In the genomic region with DNA sequence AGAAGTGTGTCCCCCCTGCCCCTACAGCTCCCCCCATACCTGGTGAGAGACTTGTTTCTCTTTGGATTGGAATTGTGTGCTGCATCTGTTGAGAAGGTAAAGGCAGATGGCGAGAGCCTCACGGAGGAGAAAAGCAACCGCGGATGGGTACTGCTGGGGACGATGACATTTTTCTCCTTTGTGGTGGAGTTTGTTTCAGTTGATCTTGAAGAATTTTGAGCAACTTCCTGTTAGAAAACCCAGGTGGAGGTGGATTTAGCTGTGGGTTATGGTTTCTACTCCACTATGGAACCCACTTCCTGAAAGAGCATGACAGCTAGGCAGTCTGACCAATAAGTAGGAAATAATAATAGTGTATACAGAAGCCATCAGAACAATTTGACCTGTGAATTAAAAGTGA, we compare ENCODE assay signal across 23 mouse cellular contexts. TPM values are rescaled to one million over a fixed set of nuclear protein-coding genes. Genes with fewer than 3 reads are reported as not detected.
DNase-seq lines count a peak whose midpoint lies in the region; ATAC-seq and TF ChIP-seq lines count a peak whose summit lies in the region.
"Had no signal": no experiment of that assay in that cellular context is flagged by ENCODE, and none has a peak within 500 bp of the region (broad histone marks: within the 10 kb centered on the region; RNA-seq: fewer than 3 reads in every experiment).

No protein-coding gene starts in this region.

- WGBS in heart, postnatal 0 days: 89% methylated on average over 5 of the region's 5 CpGs
- 3% methylated on average over 5 of the region's 5 CpGs for WGBS in bone marrow, adult 2 months
- 92% methylated on average over 5 of the region's 5 CpGs for WGBS in hindbrain, embryonic 11.5 days
- WGBS in forebrain, embryonic 11.5 days: 91% methylated on average over 5 of the region's 5 CpGs
- 92% methylated on average over 5 of the region's 5 CpGs for WGBS in forebrain, embryonic 13.5 days

- no peak for TF ChIP-seq CTCF in heart, postnatal 0 days (IDR thresholded peaks at IDR 0.05; ENCODE audit: low read depth)
- no peak for TF ChIP-seq CTCF in bone marrow, adult 2 months (IDR thresholded peaks at IDR 0.05; ENCODE audit: control insufficient read depth, insufficient read depth, low read length)

- H3K27me3 ChIP-seq in heart, postnatal 0 days (ENCODE audit: control insufficient read depth, insufficient read depth, low read length): no peaks in the 10 kb centered on the region
- no peaks in the 10 kb centered on the region for H3K27me3 ChIP-seq in hindbrain, embryonic 11.5 days (ENCODE audit: control insufficient read depth, insufficient read depth, low read length)
- no peaks in the 10 kb centered on the region for H3K27me3 ChIP-seq in forebrain, embryonic 11.5 days (ENCODE audit: control insufficient read depth, insufficient read depth, low read length)
- no peaks in the 10 kb centered on the region for H3K27me3 ChIP-seq in forebrain, embryonic 13.5 days
- H3K27me3 ChIP-seq: embryonic facial prominence, embryonic 13.5 days; heart, embryonic 13.5 days had no signal

- TF ChIP-seq POLR2A in bone marrow, adult 2 months (IDR thresholded peaks at IDR 0.05; ENCODE audit: borderline replicate concordance, control insufficient read depth, low read depth, low read length): no peak

- peaks cover 3% of the 10 kb centered on the region; the same call in 1 of the 2 replicates for H3K4me1 ChIP-seq in heart, postnatal 0 days (ENCODE audit: control insufficient read depth, insufficient read depth)
- peaks cover 12% of the 10 kb centered on the region; the same call in 1 of the 2 replicates for H3K4me1 ChIP-seq in bone marrow, adult 2 months (ENCODE audit: control insufficient read depth, insufficient read depth, low read length)
- H3K4me1 ChIP-seq in hindbrain, embryonic 11.5 days (replicated peaks; ENCODE audit: control insufficient read depth, insufficient read depth, low read length): no peaks in the 10 kb centered on the region
- no peaks in the 10 kb centered on the region for H3K4me1 ChIP-seq in forebrain, embryonic 11.5 days (replicated peaks; ENCODE audit: control insufficient read depth, insufficient read depth, low read length)
- H3K4me1 ChIP-seq in forebrain, embryonic 13.5 days: no peaks in the 10 kb centered on the region

- no peaks in the 10 kb centered on the region for H3K9me3 ChIP-seq in heart, postnatal 0 days (replicated peaks; ENCODE audit: control insufficient read depth, low read length)
- H3K9me3 ChIP-seq in hindbrain, embryonic 11.5 days (ENCODE audit: control insufficient read depth, low read length): no peaks in the 10 kb centered on the region
- H3K9me3 ChIP-seq in forebrain, embryonic 11.5 days (ENCODE audit: control insufficient read depth, low read length): no peaks in the 10 kb centered on the region
- H3K9me3 ChIP-seq in forebrain, embryonic 13.5 days (replicated peaks): no peaks in the 10 kb centered on the region
- H3K9me3 ChIP-seq: embryonic facial prominence, embryonic 13.5 days; heart, embryonic 13.5 days; hindbrain, embryonic 10.5 days; limb, embryonic 10.5 days had no signal

- no peaks in the 10 kb centered on the region for H3K36me3 ChIP-seq in heart, postnatal 0 days (replicated peaks; ENCODE audit: control insufficient read depth, insufficient read depth, low read length)
- no peaks in the 10 kb centered on the region for H3K36me3 ChIP-seq in hindbrain, embryonic 11.5 days (ENCODE audit: control insufficient read depth, insufficient read depth, low read length)
- H3K36me3 ChIP-seq in forebrain, embryonic 11.5 days (ENCODE audit: control insufficient read depth, insufficient read depth, low read length): no peaks in the 10 kb centered on the region
- no peaks in the 10 kb centered on the region for H3K36me3 ChIP-seq in forebrain, embryonic 13.5 days (ENCODE audit: poor library complexity, severe bottlenecking)
- H3K36me3 ChIP-seq: heart, embryonic 13.5 days; hindbrain, embryonic 10.5 days; limb, embryonic 10.5 days had no signal

- no peak for DNase-seq in heart, postnatal 0 days (ENCODE audit: low spot score)
- no peak for DNase-seq in heart, postnatal 10 days
- peak; percentile 59 for DNase-seq in thymus, postnatal 14 days
- no peak for DNase-seq in hindbrain, embryonic 11.5 days (ENCODE audit: low spot score)
- no peak for DNase-seq in forebrain, embryonic 11.5 days (ENCODE audit: low spot score)
- DNase-seq: adrenal gland, postnatal 36 days; cerebellum, adult 9-10 months; lung, postnatal 14 days; right cerebral cortex, postnatal 25 days had no signal

- peak overlapping the region; percentile 15; the same call in 1 of the 2 replicates for H3K27ac ChIP-seq in heart, postnatal 0 days (ENCODE audit: low read depth)
- H3K27ac ChIP-seq in bone marrow, adult 2 months (ENCODE audit: control insufficient read depth, insufficient read depth, low read depth, low read length, poor library complexity): peak overlapping the region; percentile 92
- no peak overlapping the region for H3K27ac ChIP-seq in hindbrain, embryonic 11.5 days (ENCODE audit: low read depth, low read length)
- no peak overlapping the region for H3K27ac ChIP-seq in forebrain, embryonic 11.5 days (ENCODE audit: low read depth, low read length)
- no peak overlapping the region for H3K27ac ChIP-seq in forebrain, embryonic 13.5 days
- H3K27ac ChIP-seq: embryonic facial prominence, embryonic 13.5 days; heart, embryonic 13.5 days; hindbrain, embryonic 10.5 days; left cerebral cortex, adult 2 months; limb, embryonic 10.5 days; liver, embryonic 14.5 days had no signal

- ATAC-seq in heart, postnatal 0 days (ENCODE audit: insufficient read depth, low read depth): no peak
- ATAC-seq in megakaryocyte progenitor cell, adult 5-6 weeks (replicated peaks; ENCODE audit: poor library complexity): 0 out of 2 replicates have a peak, but pooled peaks have one; percentile 20
- ATAC-seq in hindbrain, embryonic 11.5 days (ENCODE audit: low FRiP score): no peak
- ATAC-seq in forebrain, embryonic 11.5 days (replicated peaks; ENCODE audit: low FRiP score): no peak
- no peak for ATAC-seq in forebrain, embryonic 13.5 days
- ATAC-seq: intestine, embryonic 16.5 days had no signal

- intact Hi-C loops in heart, postnatal 10 days (cut with DNase I): no loop called here

- no peak for TF ChIP-seq EP300 in heart, postnatal 0 days (IDR thresholded peaks at IDR 0.05; ENCODE audit: low read depth)

- no peak overlapping the region for H3K4me3 ChIP-seq in heart, postnatal 0 days (ENCODE audit: low read depth, low read length)
- peak overlapping the region; percentile 15 for H3K4me3 ChIP-seq in bone marrow, adult 2 months (replicated peaks; ENCODE audit: control insufficient read depth, low read depth, low read length)
- H3K4me3 ChIP-seq in hindbrain, embryonic 11.5 days (ENCODE audit: low read depth, low read length): no peak overlapping the region
- H3K4me3 ChIP-seq in forebrain, embryonic 11.5 days (ENCODE audit: low read depth, low read length): no peak overlapping the region
- no peak overlapping the region for H3K4me3 ChIP-seq in forebrain, embryonic 13.5 days
- H3K4me3 ChIP-seq: embryonic facial prominence, embryonic 13.5 days; heart, embryonic 13.5 days; hindbrain, embryonic 10.5 days; left cerebral cortex, adult 2 months; limb, embryonic 10.5 days had no signal

- no peak overlapping the region for H3K9ac ChIP-seq in heart, postnatal 0 days (replicated peaks; ENCODE audit: low read depth, low read length)
- no peak overlapping the region for H3K9ac ChIP-seq in hindbrain, embryonic 11.5 days (ENCODE audit: low read depth, low read length)
- no peak overlapping the region for H3K9ac ChIP-seq in forebrain, embryonic 11.5 days (ENCODE audit: low read length)
- H3K9ac ChIP-seq in forebrain, embryonic 13.5 days: no peak overlapping the region
- H3K9ac ChIP-seq: embryonic facial prominence, embryonic 13.5 days; heart, embryonic 13.5 days; liver, embryonic 14.5 days had no signal

- H3K4me2 ChIP-seq in heart, postnatal 0 days (ENCODE audit: low read depth, low read length): no peak overlapping the region; the same call in 1 of the 2 replicates
- H3K4me2 ChIP-seq in hindbrain, embryonic 11.5 days (replicated peaks; ENCODE audit: low read depth, low read length): no peak overlapping the region
- H3K4me2 ChIP-seq in forebrain, embryonic 11.5 days (ENCODE audit: low read depth, low read length, severe bottlenecking): no peak overlapping the region
- no peak overlapping the region for H3K4me2 ChIP-seq in forebrain, embryonic 13.5 days
- H3K4me2 ChIP-seq: embryonic facial prominence, embryonic 13.5 days; heart, embryonic 13.5 days; midbrain, embryonic 11.5 days had no signal

RNA-seq across cellular contexts. Expression of gene Khdc3, which starts 28.5 kb away (rescaled TPM):
- total RNA-seq in heart, postnatal 0 days (2014; rRNA removed; ENCODE audit: low replicate concordance): not detected in 2 replicates
- polyA plus RNA-seq in heart, postnatal 0 days (2015; fragmentation: Nextera tagmentation; extraction: Ambion mirVana): not detected in 2 replicates
- total RNA-seq in heart, postnatal 10 days (2021): not detected
- polyA plus RNA-seq in bone marrow, adult 2 months (2011; ENCODE audit: insufficient read depth, insufficient read length, low replicate concordance, missing spikeins): 5.6 TPM in 1 of 2 replicates, not detected in the other
- 0.44 and 0.78 TPM in 2 replicates for total RNA-seq in megakaryocyte progenitor cell, adult 5-6 weeks (2015)
- total RNA-seq in megakaryocyte progenitor cell, adult 5-6 weeks (2017): 0.20 and 0.92 TPM in 2 replicates
- polyA plus RNA-seq in hindbrain, embryonic 11.5 days (2014; fragmentation: Nextera tagmentation; extraction: Ambion mirVana): not detected in 2 replicates
- not detected in 2 replicates for polyA plus RNA-seq in forebrain, embryonic 11.5 days (2014; fragmentation: Nextera tagmentation; extraction: Ambion mirVana)
- not detected in 2 replicates for polyA plus RNA-seq in forebrain, embryonic 13.5 days (2015; fragmentation: Nextera tagmentation; extraction: Ambion mirVana)
- polyA plus RNA-seq: embryonic facial prominence, embryonic 13.5 days; gonadal fat pad, adult 2 months; heart, embryonic 13.5 days; intestine, embryonic 16.5 days; kidney, embryonic 16.5 days; limb, embryonic 10.5 days; midbrain, embryonic 11.5 days had no signal

RNA-seq across cellular contexts. Expression of gene Rab27a, which starts 28.5 kb away (rescaled TPM):
- total RNA-seq in heart, postnatal 0 days (2014; rRNA removed; ENCODE audit: low replicate concordance): 3.1 and 4.0 TPM in 2 replicates
- polyA plus RNA-seq in heart, postnatal 0 days (2015; fragmentation: Nextera tagmentation; extraction: Ambion mirVana): 1.7 and 2.7 TPM in 2 replicates
- total RNA-seq in heart, postnatal 10 days (2021): 1 to 10 TPM; 4.4 to 6.7 TPM
- polyA plus RNA-seq in bone marrow, adult 2 months (2011; ENCODE audit: insufficient read depth, insufficient read length, low replicate concordance, missing spikeins): 14.0 and 33.6 TPM in 2 replicates
- total RNA-seq in megakaryocyte progenitor cell, adult 5-6 weeks (2015): 63.5 and 65.1 TPM in 2 replicates
- 161 and 179 TPM in 2 replicates for total RNA-seq in megakaryocyte progenitor cell, adult 5-6 weeks (2017)
- polyA plus RNA-seq in hindbrain, embryonic 11.5 days (2014; fragmentation: Nextera tagmentation; extraction: Ambion mirVana): 0.73 and 1.1 TPM in 2 replicates
- polyA plus RNA-seq in forebrain, embryonic 11.5 days (2014; fragmentation: Nextera tagmentation; extraction: Ambion mirVana): 0.67 and 0.79 TPM in 2 replicates
- polyA plus RNA-seq in forebrain, embryonic 13.5 days (2015; fragmentation: Nextera tagmentation; extraction: Ambion mirVana): 0.96 and 1.2 TPM in 2 replicates

RNA-seq across cellular contexts. Expression of gene Gm20509, which starts 29.1 kb away (rescaled TPM):
- total RNA-seq in heart, postnatal 0 days (2014; rRNA removed; ENCODE audit: low replicate concordance): not detected in 2 replicates
- polyA plus RNA-seq in heart, postnatal 0 days (2015; fragmentation: Nextera tagmentation; extraction: Ambion mirVana): not detected in 2 replicates
- total RNA-seq in heart, postnatal 10 days (2021): not detected
- not detected in 2 replicates for polyA plus RNA-seq in bone marrow, adult 2 months (2011; ENCODE audit: insufficient read depth, insufficient read length, low replicate concordance, missing spikeins)
- total RNA-seq in megakaryocyte progenitor cell, adult 5-6 weeks (2015): not detected in 2 replicates
- 0.37 TPM in 1 of 2 replicates, not detected in the other for total RNA-seq in megakaryocyte progenitor cell, adult 5-6 weeks (2017)
- not detected in 2 replicates for polyA plus RNA-seq in hindbrain, embryonic 11.5 days (2014; fragmentation: Nextera tagmentation; extraction: Ambion mirVana)
- not detected in 2 replicates for polyA plus RNA-seq in forebrain, embryonic 11.5 days (2014; fragmentation: Nextera tagmentation; extraction: Ambion mirVana)
- polyA plus RNA-seq in forebrain, embryonic 13.5 days (2015; fragmentation: Nextera tagmentation; extraction: Ambion mirVana): not detected in 2 replicates
- total RNA-seq: left cerebral cortex, adult 2 months had no signal
- polyA plus RNA-seq: embryonic facial prominence, embryonic 13.5 days; gonadal fat pad, adult 2 months; heart, embryonic 13.5 days; hindbrain, embryonic 10.5 days; intestine, embryonic 16.5 days; kidney, embryonic 16.5 days; limb, embryonic 10.5 days; liver, embryonic 14.5 days; midbrain, embryonic 11.5 days; neural tube, embryonic 14.5 days had no signal

RNA-seq across cellular contexts. Expression of gene Pigb, which starts 33.0 kb away (rescaled TPM):
- 3.0 and 8.8 TPM in 2 replicates for total RNA-seq in heart, postnatal 0 days (2014; rRNA removed; ENCODE audit: low replicate concordance)
- polyA plus RNA-seq in heart, postnatal 0 days (2015; fragmentation: Nextera tagmentation; extraction: Ambion mirVana): 1.9 and 2.5 TPM in 2 replicates
- 1 to 10 TPM; 3.9 to 4.3 TPM for total RNA-seq in heart, postnatal 10 days (2021)
- polyA plus RNA-seq in bone marrow, adult 2 months (2011; ENCODE audit: insufficient read depth, insufficient read length, low replicate concordance, missing spikeins): 2.3 and 4.3 TPM in 2 replicates
- 35.3 and 47.1 TPM in 2 replicates for total RNA-seq in megakaryocyte progenitor cell, adult 5-6 weeks (2015)
- total RNA-seq in megakaryocyte progenitor cell, adult 5-6 weeks (2017): 7.4 and 7.8 TPM in 2 replicates
- polyA plus RNA-seq in hindbrain, embryonic 11.5 days (2014; fragmentation: Nextera tagmentation; extraction: Ambion mirVana): 15.8 and 16.7 TPM in 2 replicates
- 15.8 and 19.8 TPM in 2 replicates for polyA plus RNA-seq in forebrain, embryonic 11.5 days (2014; fragmentation: Nextera tagmentation; extraction: Ambion mirVana)
- 8.4 and 11.3 TPM in 2 replicates for polyA plus RNA-seq in forebrain, embryonic 13.5 days (2015; fragmentation: Nextera tagmentation; extraction: Ambion mirVana)

RNA-seq across cellular contexts. Expression of gene Rsl24d1, which starts 40.1 kb away (rescaled TPM):
- total RNA-seq in heart, postnatal 0 days (2014; rRNA removed; ENCODE audit: low replicate concordance): 51.6 and 65.0 TPM in 2 replicates
- 70.4 and 71.4 TPM in 2 replicates for polyA plus RNA-seq in heart, postnatal 0 days (2015; fragmentation: Nextera tagmentation; extraction: Ambion mirVana)
- total RNA-seq in heart, postnatal 10 days (2021): 10 to 100 TPM; 54.9 to 60.4 TPM
- 37.2 and 47.4 TPM in 2 replicates for polyA plus RNA-seq in bone marrow, adult 2 months (2011; ENCODE audit: insufficient read depth, insufficient read length, low replicate concordance, missing spikeins)
- total RNA-seq in megakaryocyte progenitor cell, adult 5-6 weeks (2015): 137 and 140 TPM in 2 replicates
- 232 and 254 TPM in 2 replicates for total RNA-seq in megakaryocyte progenitor cell, adult 5-6 weeks (2017)
- 162 and 167 TPM in 2 replicates for polyA plus RNA-seq in hindbrain, embryonic 11.5 days (2014; fragmentation: Nextera tagmentation; extraction: Ambion mirVana)
- 147 and 153 TPM in 2 replicates for polyA plus RNA-seq in forebrain, embryonic 11.5 days (2014; fragmentation: Nextera tagmentation; extraction: Ambion mirVana)
- polyA plus RNA-seq in forebrain, embryonic 13.5 days (2015; fragmentation: Nextera tagmentation; extraction: Ambion mirVana): 133 and 137 TPM in 2 replicates

Comparison
In these comparisons a context has a peak if more than half of its experiments do, and no peak if none do; other contexts are left out.
1. H3K27ac ChIP-seq: peak in heart, postnatal 0 days (single experiment) and bone marrow, adult 2 months (single experiment); none in hindbrain, embryonic 11.5 days (single experiment), forebrain, embryonic 11.5 days (single experiment) and forebrain, embryonic 13.5 days (single experiment).